Mouse (Mus musculus): ENCODE data around the gene Gm37240. TPM values are rescaled to one million over a fixed set of nuclear protein-coding genes. Genes with fewer than 3 reads are reported as not detected.

Gene Gm37240
- polyA plus RNA-seq, 1 experiment from 2014 or later: 0.52 TPM

DNA sequence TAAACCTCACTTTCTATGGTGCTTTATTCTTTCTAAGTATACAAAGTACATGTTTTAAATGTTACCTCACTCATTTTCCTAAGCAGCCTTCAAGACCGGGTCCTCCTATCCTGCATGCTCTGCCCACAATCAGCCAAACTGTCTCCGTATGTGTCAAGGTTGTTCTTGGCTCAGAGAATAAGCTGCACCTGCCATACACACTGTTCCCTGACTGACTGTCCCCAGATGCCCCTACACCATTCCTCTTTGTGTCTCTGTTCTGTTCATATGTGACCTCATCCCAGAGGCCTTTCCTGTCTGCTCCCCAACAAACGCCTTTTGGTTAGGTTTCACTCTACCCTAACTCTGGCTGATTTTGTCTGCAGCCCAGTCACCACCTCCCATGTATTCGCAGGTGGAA, 60.0 kb downstream of the Gm37240 start:
- no peaks in the 10 kb centered on the region for H3K27me3 ChIP-seq (ENCODE audit: control insufficient read depth, insufficient read depth, low read length)
- no peaks in the 10 kb centered on the region for H3K4me1 ChIP-seq (replicated peaks; ENCODE audit: control insufficient read depth, insufficient read depth, low read length)
- H3K9me3 ChIP-seq (ENCODE audit: control insufficient read depth, low read length): no peaks in the 10 kb centered on the region
- H3K4me2 ChIP-seq (replicated peaks; ENCODE audit: low read depth, low read length): no peak overlapping the region
- no peak overlapping the region for H3K27ac ChIP-seq (ENCODE audit: low read depth, low read length)
- DNase-seq (ENCODE audit: low spot score) (no peak), ATAC-seq (ENCODE audit: low FRiP score) (no peak)
- 81% methylated on average over 4 of the region's 4 CpGs for WGBS
- H3K36me3 ChIP-seq (ENCODE audit: control insufficient read depth, insufficient read depth, low read length): no peaks in the 10 kb centered on the region
- H3K4me3 ChIP-seq (ENCODE audit: low read depth, low read length): no peak overlapping the region
- H3K9ac ChIP-seq (ENCODE audit: low read depth, low read length): no peak overlapping the region

DNA sequence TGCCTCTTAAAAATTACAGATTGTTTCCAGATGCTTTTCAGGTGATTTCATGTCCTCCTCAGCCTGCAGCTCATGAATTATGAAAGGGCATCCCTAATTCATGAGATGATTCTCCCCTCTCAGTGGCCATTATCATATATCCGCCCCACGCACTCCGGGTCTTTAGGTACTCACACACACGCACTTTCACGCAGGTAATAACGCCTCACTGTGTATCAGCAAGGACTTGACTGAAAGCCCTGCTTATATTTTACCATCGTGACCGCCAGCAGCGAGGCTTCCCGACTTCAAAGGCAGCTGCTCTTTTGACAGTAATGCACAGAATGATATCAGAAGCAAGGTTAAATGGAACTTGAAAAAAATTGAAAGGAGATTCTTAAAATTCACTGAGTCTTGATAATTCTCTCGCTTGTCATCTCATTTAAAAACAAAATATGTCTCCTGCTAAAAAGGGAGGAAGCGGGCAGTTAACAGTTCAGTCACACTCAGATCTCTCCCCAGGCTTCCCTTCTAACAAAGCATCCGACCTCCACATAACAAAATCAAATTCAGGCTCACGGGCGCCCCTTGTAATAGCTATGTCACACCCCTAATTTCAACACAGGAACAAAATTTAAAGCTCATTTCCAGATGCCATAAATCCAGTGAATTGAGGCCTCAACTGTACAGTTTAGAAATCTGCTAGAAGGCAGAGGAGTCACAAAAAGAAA, 66.3 kb downstream of the Gm37240 start:
- no peaks in the 10 kb centered on the region for H3K9me3 ChIP-seq (ENCODE audit: control insufficient read depth, low read length)
- no peak overlapping the region for H3K9ac ChIP-seq (ENCODE audit: low read depth, low read length)
- 79% methylated on average over 15 of the region's 15 CpGs for WGBS
- no peaks in the 10 kb centered on the region for H3K27me3 ChIP-seq (ENCODE audit: control insufficient read depth, insufficient read depth, low read length)
- DNase-seq (ENCODE audit: low spot score): no peak
- no peak for ATAC-seq (ENCODE audit: low FRiP score)
- no peaks in the 10 kb centered on the region for H3K4me1 ChIP-seq (replicated peaks; ENCODE audit: control insufficient read depth, insufficient read depth, low read length)
- H3K36me3 ChIP-seq (ENCODE audit: control insufficient read depth, insufficient read depth, low read length): no peaks in the 10 kb centered on the region
- no peak overlapping the region for H3K27ac ChIP-seq (ENCODE audit: low read depth, low read length)
- no peak overlapping the region for H3K4me2 ChIP-seq (replicated peaks; ENCODE audit: low read depth, low read length)
- no peak overlapping the region for H3K4me3 ChIP-seq (ENCODE audit: low read depth, low read length)

DNA sequence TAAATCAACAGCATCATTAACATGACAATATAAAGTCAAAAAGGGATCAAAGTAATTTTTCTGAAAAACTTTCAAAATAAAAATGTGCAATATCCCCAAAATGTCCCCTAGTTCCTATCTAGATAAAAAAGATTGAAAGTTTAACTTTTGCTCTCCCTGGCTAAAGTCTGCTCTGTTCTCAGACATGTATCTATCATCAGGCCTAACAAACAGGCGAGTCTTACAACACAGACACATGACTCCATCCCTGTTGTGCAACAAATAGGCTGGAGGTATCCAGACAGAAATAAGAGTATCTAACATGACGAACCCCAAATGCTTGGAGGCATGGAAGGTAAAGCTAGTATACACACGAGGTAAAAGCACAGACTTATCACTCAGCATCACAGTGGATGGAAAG, 68.0 kb downstream of the Gm37240 start:
- no peaks in the 10 kb centered on the region for H3K36me3 ChIP-seq (ENCODE audit: control insufficient read depth, insufficient read depth, low read length)
- no peaks in the 10 kb centered on the region for H3K27me3 ChIP-seq (ENCODE audit: control insufficient read depth, insufficient read depth, low read length)
- no peaks in the 10 kb centered on the region for H3K4me1 ChIP-seq (replicated peaks; ENCODE audit: control insufficient read depth, insufficient read depth, low read length)
- DNase-seq (ENCODE audit: low spot score): no peak
- ATAC-seq (ENCODE audit: low FRiP score): no peak
- H3K4me3 ChIP-seq (ENCODE audit: low read depth, low read length): no peak overlapping the region
- no peaks in the 10 kb centered on the region for H3K9me3 ChIP-seq (ENCODE audit: control insufficient read depth, low read length)
- no peak overlapping the region for H3K4me2 ChIP-seq (replicated peaks; ENCODE audit: low read depth, low read length)
- H3K9ac ChIP-seq (ENCODE audit: low read depth, low read length): no peak overlapping the region
- WGBS: 77% methylated on average over 3 of the region's 3 CpGs
- H3K27ac ChIP-seq (ENCODE audit: low read depth, low read length): no peak overlapping the region

DNA sequence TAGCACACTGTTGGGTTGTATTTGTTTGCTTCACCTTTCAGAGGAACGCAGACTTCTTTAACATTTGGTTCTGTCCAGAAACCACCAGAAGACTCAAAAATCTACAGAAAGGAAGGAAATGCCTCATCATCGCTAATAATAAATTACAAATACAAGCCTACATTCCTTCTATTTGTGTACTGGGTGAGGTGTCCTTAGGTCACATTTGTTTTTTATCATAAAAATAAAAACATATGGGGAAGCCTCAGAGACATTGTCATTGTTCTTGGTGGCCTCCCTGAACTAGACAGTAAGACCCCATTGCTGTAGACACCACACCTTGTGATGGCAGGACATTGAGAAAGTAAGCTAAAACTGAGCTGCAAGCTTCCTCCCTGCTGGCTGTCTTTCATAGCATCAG, 70.1 kb downstream of the Gm37240 start, which contains the start of gene Fam160a1:
Gene Fam160a1, minus strand, starts transcription at position 101 of the 400 bp plus-strand sequence.
- WGBS: 89% methylated on average over 2 of the region's 2 CpGs
- no peak within 1 kb of the TSS for H3K9ac ChIP-seq (ENCODE audit: low read depth, low read length)
- no peaks in the 10 kb centered on the region for H3K36me3 ChIP-seq (ENCODE audit: control insufficient read depth, insufficient read depth, low read length)
- no peak within 1 kb of the TSS for H3K4me2 ChIP-seq (replicated peaks; ENCODE audit: low read depth, low read length)
- H3K27ac ChIP-seq (ENCODE audit: low read depth, low read length): no peak within 1 kb of the TSS
- no peaks in the 10 kb centered on the region for H3K4me1 ChIP-seq (replicated peaks; ENCODE audit: control insufficient read depth, insufficient read depth, low read length)
- H3K4me3 ChIP-seq (ENCODE audit: low read depth, low read length): no peak within 1 kb of the TSS
- H3K9me3 ChIP-seq (ENCODE audit: control insufficient read depth, low read length): no peaks in the 10 kb centered on the region
- DNase-seq (ENCODE audit: low spot score) (no peak), ATAC-seq (ENCODE audit: low FRiP score) (no peak)
- H3K27me3 ChIP-seq (ENCODE audit: control insufficient read depth, insufficient read depth, low read length): no peaks in the 10 kb centered on the region

DNA sequence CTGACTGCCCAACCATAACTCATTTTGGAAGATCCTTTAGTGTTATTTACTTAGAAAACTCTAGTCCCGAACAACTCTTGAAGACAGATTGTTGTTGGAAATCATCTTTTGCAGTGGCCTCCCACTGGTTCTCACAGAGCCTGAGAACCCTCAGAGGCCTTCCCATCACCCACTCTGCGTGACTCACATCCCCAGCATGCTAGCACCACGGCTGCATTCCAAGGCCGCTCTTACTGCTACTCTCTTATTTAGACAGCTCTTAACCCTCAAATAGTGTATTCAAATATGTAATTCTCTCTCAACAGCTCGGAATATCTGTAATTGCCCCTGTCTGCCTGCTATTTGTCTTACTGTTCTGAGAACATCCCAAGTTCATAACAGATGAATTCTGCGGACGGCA, 73.1 kb downstream of the Gm37240 start:
- 60% methylated on average over 7 of the region's 7 CpGs for WGBS
- no peak for DNase-seq (ENCODE audit: low spot score)
- H3K4me2 ChIP-seq (replicated peaks; ENCODE audit: low read depth, low read length): no peak overlapping the region
- no peak overlapping the region for H3K27ac ChIP-seq (ENCODE audit: low read depth, low read length)
- H3K4me1 ChIP-seq (replicated peaks; ENCODE audit: control insufficient read depth, insufficient read depth, low read length): no peaks in the 10 kb centered on the region
- H3K9ac ChIP-seq (ENCODE audit: low read depth, low read length): no peak overlapping the region
- no peak for ATAC-seq (ENCODE audit: low FRiP score)
- no peaks in the 10 kb centered on the region for H3K27me3 ChIP-seq (ENCODE audit: control insufficient read depth, insufficient read depth, low read length)
- no peak overlapping the region for H3K4me3 ChIP-seq (ENCODE audit: low read depth, low read length)
- H3K36me3 ChIP-seq (ENCODE audit: control insufficient read depth, insufficient read depth, low read length): no peaks in the 10 kb centered on the region
- no peaks in the 10 kb centered on the region for H3K9me3 ChIP-seq (ENCODE audit: control insufficient read depth, low read length)

DNA sequence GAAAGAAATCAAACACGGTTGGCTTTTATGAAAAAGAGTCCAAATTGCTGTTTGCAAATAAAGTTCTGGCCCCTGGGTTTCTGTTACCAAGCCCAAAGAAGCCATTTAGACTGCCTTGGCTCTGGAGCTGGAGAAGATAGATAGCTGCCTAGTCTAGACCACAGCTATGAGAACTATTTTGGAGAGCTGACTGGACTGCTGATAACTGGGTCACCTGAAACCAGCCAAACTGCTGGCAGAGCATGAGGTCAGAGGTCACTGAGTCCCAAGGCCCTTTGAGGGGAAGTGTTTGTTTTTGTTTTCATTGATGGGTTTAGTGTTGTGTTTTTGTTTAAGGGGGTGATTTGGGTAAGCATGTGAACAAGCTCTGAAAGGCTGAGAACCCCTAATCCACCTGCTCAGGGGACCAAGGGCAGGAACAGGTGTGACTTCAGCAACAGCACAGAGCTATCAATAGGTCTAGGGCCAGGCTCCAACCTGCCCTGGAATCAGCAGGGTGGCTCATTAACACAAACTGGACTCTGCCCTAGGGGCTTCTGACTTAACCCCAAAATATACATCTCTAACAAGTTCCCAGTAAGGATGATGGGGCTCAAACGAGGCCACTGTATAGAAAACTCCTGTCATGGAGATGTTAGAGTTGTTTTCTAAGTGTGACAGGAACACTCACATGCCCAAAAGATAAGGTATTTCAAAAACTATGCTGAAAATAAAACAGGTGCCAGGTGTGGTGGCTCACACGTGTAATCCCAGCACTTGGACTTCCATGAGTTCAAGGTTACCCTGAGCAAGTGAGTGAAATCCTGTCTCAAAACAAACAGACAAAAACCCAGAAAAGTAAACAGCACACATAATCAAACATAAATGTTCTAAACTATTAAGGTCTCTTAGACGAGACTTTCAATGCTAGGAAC, 74.0 kb downstream of the Gm37240 start:
- H3K4me2 ChIP-seq (replicated peaks; ENCODE audit: low read depth, low read length): no peak overlapping the region
- no peaks in the 10 kb centered on the region for H3K27me3 ChIP-seq (ENCODE audit: control insufficient read depth, insufficient read depth, low read length)
- no peak overlapping the region for H3K27ac ChIP-seq (ENCODE audit: low read depth, low read length)
- H3K9me3 ChIP-seq (ENCODE audit: control insufficient read depth, low read length): no peaks in the 10 kb centered on the region
- no peak overlapping the region for H3K9ac ChIP-seq (ENCODE audit: low read depth, low read length)
- 66% methylated on average over 4 of the region's 4 CpGs for WGBS
- ATAC-seq (ENCODE audit: low FRiP score) (no peak), DNase-seq (ENCODE audit: low spot score) (no peak)
- no peak overlapping the region for H3K4me3 ChIP-seq (ENCODE audit: low read depth, low read length)
- H3K4me1 ChIP-seq (replicated peaks; ENCODE audit: control insufficient read depth, insufficient read depth, low read length): no peaks in the 10 kb centered on the region
- no peaks in the 10 kb centered on the region for H3K36me3 ChIP-seq (ENCODE audit: control insufficient read depth, insufficient read depth, low read length)

DNA sequence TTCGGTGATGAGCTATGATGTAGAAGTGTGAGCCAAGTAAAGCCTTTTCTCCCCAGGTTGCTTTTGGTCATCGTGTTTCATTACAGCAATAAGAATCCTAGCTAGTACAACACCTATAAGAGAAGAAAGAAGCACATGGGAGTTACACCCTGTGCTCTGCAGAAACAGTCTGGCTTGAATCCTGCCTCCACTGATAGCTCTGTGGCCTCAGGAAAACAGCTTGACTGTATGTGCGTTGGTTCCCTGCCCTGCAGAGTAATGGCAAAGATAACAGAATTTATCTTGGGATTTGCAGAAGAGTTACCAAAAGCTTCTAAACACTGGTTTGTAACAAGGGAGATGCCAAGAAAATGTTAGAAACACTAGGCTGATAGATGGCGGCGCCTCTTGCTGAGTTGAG, 75.3 kb downstream of the Gm37240 start:
- Histone ChIP-seq H3K4me2 (replicated peaks; ENCODE audit: low read depth, low read length) (no peak overlapping the region), H3K4me1 (replicated peaks; ENCODE audit: control insufficient read depth, insufficient read depth, low read length) (no peaks in the 10 kb centered on the region), H3K27me3 (ENCODE audit: control insufficient read depth, insufficient read depth, low read length) (no peaks in the 10 kb centered on the region), H3K4me3 (ENCODE audit: low read depth, low read length) (no peak overlapping the region), H3K36me3 (ENCODE audit: control insufficient read depth, insufficient read depth, low read length) (no peaks in the 10 kb centered on the region), H3K27ac (ENCODE audit: low read depth, low read length) (no peak overlapping the region), H3K9ac (ENCODE audit: low read depth, low read length) (no peak overlapping the region), H3K9me3 (ENCODE audit: control insufficient read depth, low read length) (no peaks in the 10 kb centered on the region)
- 96% methylated on average over 5 of the region's 5 CpGs for WGBS
- ATAC-seq (ENCODE audit: low FRiP score): no peak
- no peak for DNase-seq (ENCODE audit: low spot score)

DNA sequence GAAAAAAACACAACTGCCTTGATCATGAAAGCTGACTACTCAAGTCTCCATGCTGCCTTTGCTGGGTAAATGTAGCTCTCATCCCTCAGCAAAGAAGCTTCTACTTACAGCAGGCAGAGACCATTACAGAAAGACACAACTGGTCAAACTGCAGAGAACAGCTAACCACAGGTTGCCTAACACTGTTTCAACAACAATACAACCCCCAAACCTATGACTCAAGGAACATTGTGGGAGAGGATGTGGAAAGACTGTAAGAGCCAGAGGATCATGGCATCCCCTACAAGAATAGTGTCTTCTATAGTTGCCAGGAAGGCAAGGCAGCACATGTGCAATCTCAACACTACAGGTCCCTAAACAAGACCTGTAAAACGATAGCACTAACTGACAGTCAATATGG, 94.2 kb downstream of the Gm37240 start:
- DNase-seq (ENCODE audit: low spot score): no peak

DNA sequence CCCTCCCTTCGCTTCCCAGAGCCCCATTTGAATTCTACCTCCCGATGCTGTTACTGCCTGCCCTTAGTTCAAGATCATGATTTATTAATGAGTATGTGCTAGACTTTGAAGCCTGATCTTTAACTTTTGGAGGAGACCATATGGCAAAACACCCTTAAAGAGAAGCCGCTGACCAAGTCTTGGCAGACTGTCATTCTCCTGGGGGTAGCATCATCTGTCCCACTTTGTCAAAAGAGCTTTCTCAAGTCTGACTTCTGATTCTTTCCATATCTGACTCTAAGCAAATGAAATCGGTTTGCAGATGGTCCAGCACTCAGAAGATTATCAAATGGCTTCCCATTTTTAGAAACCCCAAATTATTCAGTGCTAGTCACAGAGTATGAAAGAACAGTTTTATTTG, 97.6 kb downstream of the Gm37240 start:
- no peak overlapping the region for H3K4me2 ChIP-seq (replicated peaks; ENCODE audit: low read depth, low read length)
- H3K4me3 ChIP-seq (ENCODE audit: low read depth, low read length): no peak overlapping the region
- H3K27ac ChIP-seq (ENCODE audit: low read depth, low read length): no peak overlapping the region
- H3K4me1 ChIP-seq (replicated peaks; ENCODE audit: control insufficient read depth, insufficient read depth, low read length): no peaks in the 10 kb centered on the region
- 66% methylated on average over 4 of the region's 4 CpGs for WGBS
- no peaks in the 10 kb centered on the region for H3K27me3 ChIP-seq (ENCODE audit: control insufficient read depth, insufficient read depth, low read length)
- DNase-seq (ENCODE audit: low spot score): no peak
- no peak overlapping the region for H3K9ac ChIP-seq (ENCODE audit: low read depth, low read length)
- no peak for ATAC-seq (ENCODE audit: low FRiP score)
- no peaks in the 10 kb centered on the region for H3K9me3 ChIP-seq (ENCODE audit: control insufficient read depth, low read length)
- no peaks in the 10 kb centered on the region for H3K36me3 ChIP-seq (ENCODE audit: control insufficient read depth, insufficient read depth, low read length)

More for the DNA sequence above, 94.2 kb downstream of the Gm37240 start:
- H3K36me3 ChIP-seq (ENCODE audit: control insufficient read depth, insufficient read depth, low read length): no peaks in the 10 kb centered on the region
- no peak overlapping the region for H3K4me2 ChIP-seq (replicated peaks; ENCODE audit: low read depth, low read length)
- no peak overlapping the region for H3K9ac ChIP-seq (ENCODE audit: low read depth, low read length)
- no peaks in the 10 kb centered on the region for H3K4me1 ChIP-seq (replicated peaks; ENCODE audit: control insufficient read depth, insufficient read depth, low read length)
- H3K27me3 ChIP-seq (ENCODE audit: control insufficient read depth, insufficient read depth, low read length): no peaks in the 10 kb centered on the region
- H3K4me3 ChIP-seq (ENCODE audit: low read depth, low read length): no peak overlapping the region
- no peak overlapping the region for H3K27ac ChIP-seq (ENCODE audit: low read depth, low read length)
- ATAC-seq (ENCODE audit: low FRiP score): no peak
- 38% methylated on average over 1 of the region's 1 CpGs for WGBS
- H3K9me3 ChIP-seq (ENCODE audit: control insufficient read depth, low read length): no peaks in the 10 kb centered on the region

Data from hindbrain, embryonic 11.5 days (tissue).